Mouse (Mus musculus): ENCODE measurements around the gene Ifitm3.

GRCm38 (mm10) chr7:141049326-141049725 lies 38.8 kb upstream of the Ifitm3 start:
- TF ChIP-seq GATA2 (IDR thresholded peaks at IDR 0.05; ENCODE audit: borderline replicate concordance, low read depth, low read length) (no peak), CTCF (IDR thresholded peaks at IDR 0.05; ENCODE audit: low read depth, low read length) (no peak), POLR2AphosphoS5 (IDR thresholded peaks at IDR 0.05; ENCODE audit: insufficient replicate concordance, low read depth, low read length) (no peak), TAL1 (conservative IDR thresholded peaks at IDR 0.05; ENCODE audit: low read depth, low read length) (no peak)

All from G1E (cell line).